Mouse (Mus musculus) E14TG2a.4 (cell line): ENCODE data around the gene Ftsj3.

Source experiments
- CTCF ChIP-seq: conservative IDR thresholded peaks from 2 replicates; pipeline ENCODE4 v1.5.1; 2014; ENCODE audit warnings: low read length
- POU5F1 ChIP-seq: IDR thresholded peaks from 2 replicates; pipeline ENCODE4 v1.6.1; 2014; ENCODE audit warnings: low read length, borderline replicate concordance

DNA sequence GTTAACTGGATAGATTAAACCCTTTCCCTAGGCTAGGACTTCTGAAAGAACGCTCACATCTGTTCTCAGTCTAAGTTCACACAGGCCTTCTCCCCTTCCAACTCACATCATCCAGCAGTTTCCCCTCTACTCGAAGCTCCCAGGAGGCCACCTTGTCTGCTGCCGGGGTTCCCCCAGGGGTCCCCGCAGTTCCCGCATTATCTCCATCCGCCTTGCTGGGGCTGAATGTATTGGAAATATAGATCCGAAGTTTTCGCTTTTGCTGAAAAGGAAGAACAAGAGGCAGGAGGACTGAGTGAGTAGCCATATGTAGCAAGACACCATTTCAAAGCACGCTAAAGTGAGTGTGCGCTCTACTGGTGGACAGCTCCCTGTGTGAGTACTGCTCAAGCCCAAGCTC is 10.6 kb upstream of the Ftsj3 start:
- TF ChIP-seq CTCF = no peak
- TF ChIP-seq POU5F1 = no peak
